Comparison of ENCODE assay signal across 8 mouse cellular contexts in the genomic region with DNA sequence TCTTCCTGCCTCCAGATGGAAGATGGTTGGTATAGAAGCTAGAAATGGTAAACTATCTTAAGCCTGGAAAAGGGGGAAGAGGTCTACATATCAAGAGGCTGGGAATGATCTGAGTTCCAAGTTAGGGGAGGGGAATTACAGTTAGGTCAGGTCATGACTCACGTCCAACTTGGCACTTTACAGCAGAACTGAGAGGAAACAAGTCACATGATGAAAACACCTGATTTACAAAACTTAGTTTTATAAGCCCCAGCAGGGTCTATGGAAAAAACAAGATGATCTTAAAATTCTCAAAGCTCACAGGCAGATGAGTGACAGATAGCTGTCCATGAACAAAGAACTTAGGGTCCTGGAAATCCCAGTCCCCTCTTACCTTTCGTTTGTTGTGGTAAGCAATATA. TPM values are rescaled to one million over a fixed set of nuclear protein-coding genes. Genes with fewer than 3 reads are reported as not detected.
DNase-seq lines count a peak whose midpoint lies in the region; ATAC-seq and TF ChIP-seq lines count a peak whose summit lies in the region.

No protein-coding gene starts in this region.

- 53% methylated on average over 2 of the region's 2 CpGs for WGBS in heart, embryonic 14.5 days
- WGBS in hindbrain, embryonic 11.5 days = 82% methylated on average over 2 of the region's 2 CpGs
- 79% methylated on average over 2 of the region's 2 CpGs for WGBS in midbrain, embryonic 12.5 days

- no peaks in the 10 kb centered on the region for H3K9me3 ChIP-seq in heart, embryonic 14.5 days (ENCODE audit: control insufficient read depth, low read length)
- H3K9me3 ChIP-seq in ES-Bruce4 (replicated peaks; ENCODE audit: control insufficient read depth, insufficient read depth, low read length, poor library complexity, severe bottlenecking) = no peaks in the 10 kb centered on the region
- no peaks in the 10 kb centered on the region for H3K9me3 ChIP-seq in hindbrain, embryonic 11.5 days (ENCODE audit: control insufficient read depth, low read length)
- no peaks in the 10 kb centered on the region for H3K9me3 ChIP-seq in midbrain, embryonic 12.5 days

- peak overlapping the region; percentile 85 for H3K9ac ChIP-seq in heart, embryonic 14.5 days (ENCODE audit: low read length)
- peak overlapping the region; percentile 94 for H3K9ac ChIP-seq in ES-Bruce4 (ENCODE audit: low read depth, poor library complexity, severe bottlenecking)
- H3K9ac ChIP-seq in hindbrain, embryonic 11.5 days (ENCODE audit: low read depth, low read length) = no peak overlapping the region
- H3K9ac ChIP-seq in midbrain, embryonic 12.5 days (replicated peaks) = no peak overlapping the region

- no peak for TF ChIP-seq POLR2A in ES-Bruce4 (IDR thresholded peaks at IDR 0.05; ENCODE audit: insufficient read depth, low read length)

- no peaks in the 10 kb centered on the region for H3K27me3 ChIP-seq in heart, embryonic 14.5 days (ENCODE audit: control insufficient read depth, insufficient read depth, low read length)
- H3K27me3 ChIP-seq in ES-Bruce4 (ENCODE audit: control insufficient read depth, insufficient read depth, low read length, poor library complexity, severe bottlenecking) = no peaks in the 10 kb centered on the region
- no peaks in the 10 kb centered on the region for H3K27me3 ChIP-seq in hindbrain, embryonic 11.5 days (ENCODE audit: control insufficient read depth, insufficient read depth, low read length)
- no peaks in the 10 kb centered on the region for H3K27me3 ChIP-seq in midbrain, embryonic 12.5 days

- peaks cover 7 to 28% of the 10 kb centered on the region in 2 experiments for H3K4me1 ChIP-seq in heart, embryonic 14.5 days (ENCODE audit: control insufficient read depth in 2 of 2, insufficient read depth in 2 of 2, low read length in 2 of 2)
- H3K4me1 ChIP-seq in ES-Bruce4 (ENCODE audit: control insufficient read depth, insufficient read depth, low read length) = peaks cover 1% of the 10 kb centered on the region
- H3K4me1 ChIP-seq in hindbrain, embryonic 11.5 days (replicated peaks; ENCODE audit: control insufficient read depth, insufficient read depth, low read length) = peaks cover 6% of the 10 kb centered on the region
- H3K4me1 ChIP-seq in midbrain, embryonic 12.5 days = peaks cover 34% of the 10 kb centered on the region

- TF ChIP-seq EP300 in ES-Bruce4 (IDR thresholded peaks at IDR 0.05; ENCODE audit: insufficient read depth, low read depth, low read length) = no peak

- H3K4me3 ChIP-seq in heart, embryonic 14.5 days (ENCODE audit: control insufficient read depth in 1 of 2, insufficient read depth in 1 of 2, low read depth in 1 of 2, low read length in 2 of 2) = peak overlapping the region; percentile 75 to 85; a peak in 3 of 4 replicates
- H3K4me3 ChIP-seq in ES-Bruce4 (ENCODE audit: low read depth, low read length) = peak overlapping the region; percentile 99; the same call in 1 of the 2 replicates
- H3K4me3 ChIP-seq in hindbrain, embryonic 11.5 days (ENCODE audit: low read depth, low read length) = peak overlapping the region; percentile 73
- H3K4me3 ChIP-seq in midbrain, embryonic 12.5 days = peak overlapping the region; percentile 71

- peak overlapping the region; percentile 89 for H3K4me2 ChIP-seq in heart, embryonic 14.5 days (ENCODE audit: low read length)
- H3K4me2 ChIP-seq in hindbrain, embryonic 11.5 days (replicated peaks; ENCODE audit: low read depth, low read length) = peak overlapping the region; percentile 63
- peak overlapping the region; percentile 93 for H3K4me2 ChIP-seq in midbrain, embryonic 12.5 days (replicated peaks)

- intact Hi-C loops in gastrocnemius, postnatal 14 days (cut with DNase I; ENCODE audit: low total_unique reads) = no loop called here

- H3K36me3 ChIP-seq in heart, embryonic 14.5 days (ENCODE audit: control insufficient read depth, insufficient read depth, low read length) = peaks cover 41% of the 10 kb centered on the region
- peaks cover 37% of the 10 kb centered on the region for H3K36me3 ChIP-seq in ES-Bruce4 (ENCODE audit: control insufficient read depth, insufficient read depth, low read length, poor library complexity, severe bottlenecking)
- peaks cover 3% of the 10 kb centered on the region; the same call in 1 of the 2 replicates for H3K36me3 ChIP-seq in hindbrain, embryonic 11.5 days (ENCODE audit: control insufficient read depth, insufficient read depth, low read length)
- H3K36me3 ChIP-seq in midbrain, embryonic 12.5 days = peaks cover 31% of the 10 kb centered on the region

- no peak overlapping the region for H3K27ac ChIP-seq in heart, embryonic 14.5 days (replicated peaks in 1 of 2; ENCODE audit: control insufficient read depth in 1 of 2, insufficient read depth in 1 of 2, low read depth in 2 of 2, low read length in 2 of 2)
- H3K27ac ChIP-seq in ES-Bruce4 (ENCODE audit: insufficient read depth, low read length) = no peak overlapping the region
- no peak overlapping the region for H3K27ac ChIP-seq in hindbrain, embryonic 11.5 days (ENCODE audit: low read depth, low read length)
- no peak overlapping the region for H3K27ac ChIP-seq in midbrain, embryonic 12.5 days (replicated peaks)

- no peak for DNase-seq in heart, adult 18-20 months
- DNase-seq in hindbrain, embryonic 11.5 days (ENCODE audit: low spot score) = no peak
- no peak for DNase-seq in gastrocnemius, postnatal 14 days
- no peak for DNase-seq in frontal cortex, postnatal 14 days (ENCODE audit: low spot score in 2 of 2)
- DNase-seq in kidney, postnatal 10 days = no peak

- ATAC-seq in heart, embryonic 14.5 days (ENCODE audit: insufficient number of reproducible peaks, insufficient read depth, low FRiP score, low read depth) = no peak
- no peak for ATAC-seq in hindbrain, embryonic 11.5 days (ENCODE audit: low FRiP score)
- no peak for ATAC-seq in midbrain, embryonic 12.5 days (ENCODE audit: low FRiP score, low read depth)

- TF ChIP-seq CTCF in ES-Bruce4 (IDR thresholded peaks at IDR 0.05; ENCODE audit: low read depth, low read length) = no peak

RNA-seq across cellular contexts. Expression of a gene that starts 1.6 kb away (rescaled TPM):
- 27.9 and 29.4 TPM in 2 replicates for polyA plus RNA-seq in heart, embryonic 14.5 days (2014; fragmentation: Nextera tagmentation; extraction: Ambion mirVana)
- total RNA-seq in heart, adult 18-20 months (2021) = 10 to 100 TPM; 61.4 to 72.6 TPM
- 33.2 and 34.1 TPM in 2 replicates for polyA plus RNA-seq in ES-Bruce4 (2011; ENCODE audit: insufficient read depth, insufficient read length, low read depth, missing spikeins)
- polyA plus RNA-seq in hindbrain, embryonic 11.5 days (2014; fragmentation: Nextera tagmentation; extraction: Ambion mirVana) = 41.5 and 42.3 TPM in 2 replicates
- polyA plus RNA-seq in midbrain, embryonic 12.5 days (2016; fragmentation: Nextera tagmentation; extraction: Ambion mirVana) = 38.6 and 39.2 TPM in 2 replicates
- total RNA-seq in gastrocnemius, postnatal 14 days (2021) = 10 to 100 TPM; 21.6 to 21.7 TPM

RNA-seq across cellular contexts. Expression of a gene that starts 16.9 kb away (rescaled TPM):
- polyA plus RNA-seq in heart, embryonic 14.5 days (2014; fragmentation: Nextera tagmentation; extraction: Ambion mirVana) = 23.5 and 25.2 TPM in 2 replicates
- 100 to 1,000 TPM; 199 to 208 TPM for total RNA-seq in heart, adult 18-20 months (2021)
- polyA plus RNA-seq in ES-Bruce4 (2011; ENCODE audit: insufficient read depth, insufficient read length, low read depth, missing spikeins) = 5.2 and 7.8 TPM in 2 replicates
- 6.0 and 7.4 TPM in 2 replicates for polyA plus RNA-seq in hindbrain, embryonic 11.5 days (2014; fragmentation: Nextera tagmentation; extraction: Ambion mirVana)
- 4.4 and 6.9 TPM in 2 replicates for polyA plus RNA-seq in midbrain, embryonic 12.5 days (2016; fragmentation: Nextera tagmentation; extraction: Ambion mirVana)
- total RNA-seq in gastrocnemius, postnatal 14 days (2021) = 10 to 100 TPM; 40.8 to 46.7 TPM

RNA-seq across cellular contexts. Expression of a gene that starts 16.9 kb away (rescaled TPM):
- 12.8 and 16.3 TPM in 2 replicates for polyA plus RNA-seq in heart, embryonic 14.5 days (2014; fragmentation: Nextera tagmentation; extraction: Ambion mirVana)
- 10 to 100 TPM; 11.6 to 12.6 TPM for total RNA-seq in heart, adult 18-20 months (2021)
- 6.3 and 8.3 TPM in 2 replicates for polyA plus RNA-seq in ES-Bruce4 (2011; ENCODE audit: insufficient read depth, insufficient read length, low read depth, missing spikeins)
- 17.7 and 18.5 TPM in 2 replicates for polyA plus RNA-seq in hindbrain, embryonic 11.5 days (2014; fragmentation: Nextera tagmentation; extraction: Ambion mirVana)
- 14.3 and 18.3 TPM in 2 replicates for polyA plus RNA-seq in midbrain, embryonic 12.5 days (2016; fragmentation: Nextera tagmentation; extraction: Ambion mirVana)
- total RNA-seq in gastrocnemius, postnatal 14 days (2021) = 1 to 10 TPM; 4.7 to 8.6 TPM

Comparison
In these comparisons a context has a peak if more than half of its experiments do, and no peak if none do; other contexts are left out.
1. H3K9ac ChIP-seq: peak in heart, embryonic 14.5 days (single experiment) and ES-Bruce4 (single experiment); none in hindbrain, embryonic 11.5 days (single experiment) and midbrain, embryonic 12.5 days (single experiment).
2. Peak in every context shown above with its lines, with median percentiles within 50 percentile points of each other: H3K4me2 ChIP-seq and H3K4me3 ChIP-seq.